Mouse (Mus musculus) liver, embryonic 12.5 days (tissue): Measurements from ENCODE around the gene Myod1. TPM values are rescaled to one million over a fixed set of nuclear protein-coding genes. Genes with fewer than 3 reads are reported as not detected.

Experiments used
- ATAC-seq: fragments of 200-750 bp; cut with Nextera tagmentation; 2 replicates; pipeline ENCODE4 v1.8.0; 2017; ENCODE audit warnings: moderate number of reproducible peaks, mild to moderate bottlenecking, moderate library complexity
- H3K27ac ChIP-seq: fragments of 300-500 bp; sonication (generic); 2 replicates; pipeline ENCODE4 v1.5.1; 2016; ENCODE audit warnings: mild to moderate bottlenecking
- H3K27me3 ChIP-seq: fragments of 300-500 bp; sonication (generic); replicated peaks from 2 replicates; pipeline ENCODE4 v1.6.1; 2016; ENCODE audit warnings: mild to moderate bottlenecking, moderate library complexity
- H3K36me3 ChIP-seq: fragments of 300-500 bp; sonication (generic); 2 replicates; pipeline ENCODE4 v1.6.1; 2016; ENCODE audit warnings: mild to moderate bottlenecking, moderate library complexity
- H3K4me1 ChIP-seq: fragments of 300-500 bp; sonication (generic); 2 replicates; pipeline ENCODE4 v1.6.1; 2016
- H3K4me2 ChIP-seq: fragments of 300-500 bp; sonication (generic); 2 replicates; pipeline ENCODE4 v1.6.1; 2016; ENCODE audit warnings: mild to moderate bottlenecking, moderate library complexity
- H3K4me3 ChIP-seq: fragments of 300-500 bp; sonication (generic); 2 replicates; pipeline ENCODE4 v1.5.1; 2016; ENCODE audit warnings: mild to moderate bottlenecking, moderate library complexity
- H3K9ac ChIP-seq: fragments of 300-500 bp; sonication (generic); 2 replicates; pipeline ENCODE4 v1.6.1; 2016; ENCODE audit warnings: mild to moderate bottlenecking, moderate library complexity
- H3K9me3 ChIP-seq: fragments of 300-500 bp; sonication (generic); replicated peaks from 2 replicates; pipeline ENCODE4 v1.6.1; 2016; ENCODE audit warnings: mild to moderate bottlenecking, moderate library complexity
- WGBS: fragments of 180-500 bp; shearing (Covaris S2); methylation state at CpG from one replicate; pipeline ENCODE4 v1.1.7; 2016; ENCODE audit not compliant: insufficient replicate concordance; 5-methylcytosine and 5-hydroxymethylcytosine counted together
- polyA plus RNA-seq: library from polyadenylated mRNA; unstranded; fragments of >200 nt; fragmentation: Nextera tagmentation; extraction: Ambion mirVana; gene quantifications from 2 replicates; pipeline ENCODE4 v1.2.1, GENCODE M21; 2016

Gene Myod1
- polyA plus RNA-seq: 0.36 and 1.4 TPM in 2 replicates

DNA sequence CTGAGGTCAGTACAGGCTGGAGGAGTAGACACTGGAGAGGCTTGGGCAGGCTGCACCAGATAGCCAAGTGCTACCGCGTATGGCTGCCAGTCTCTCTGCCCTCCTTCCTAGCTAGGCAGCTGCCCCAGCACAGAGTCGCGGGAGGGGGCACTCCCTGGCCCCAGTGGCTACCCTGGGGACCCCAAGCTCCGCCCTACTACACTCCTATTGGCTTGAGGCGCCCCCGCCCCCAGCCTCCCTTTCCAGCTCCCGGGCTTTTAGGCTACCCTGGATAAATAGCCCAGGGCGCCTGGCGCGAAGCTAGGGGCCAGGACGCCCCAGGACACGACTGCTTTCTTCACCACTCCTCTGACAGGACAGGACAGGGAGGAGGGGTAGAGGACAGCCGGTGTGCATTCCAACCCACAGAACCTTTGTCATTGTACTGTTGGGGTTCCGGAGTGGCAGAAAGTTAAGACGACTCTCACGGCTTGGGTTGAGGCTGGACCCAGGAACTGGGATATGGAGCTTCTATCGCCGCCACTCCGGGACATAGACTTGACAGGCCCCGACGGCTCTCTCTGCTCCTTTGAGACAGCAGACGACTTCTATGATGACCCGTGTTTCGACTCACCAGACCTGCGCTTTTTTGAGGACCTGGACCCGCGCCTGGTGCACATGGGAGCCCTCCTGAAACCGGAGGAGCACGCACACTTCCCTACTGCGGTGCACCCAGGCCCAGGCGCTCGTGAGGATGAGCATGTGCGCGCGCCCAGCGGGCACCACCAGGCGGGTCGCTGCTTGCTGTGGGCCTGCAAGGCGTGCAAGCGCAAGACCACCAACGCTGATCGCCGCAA is at the start of gene Myod1:
TSS of gene Myod1 (plus strand) at position 303 of the 836 bp plus-strand sequence.
- no peaks in the 10 kb centered on the region for H3K9me3 ChIP-seq
- no peaks in the 10 kb centered on the region for H3K36me3 ChIP-seq
- no peak within 1 kb of the TSS for H3K4me2 ChIP-seq
- 9% methylated on average over 43 of the region's 44 CpGs for WGBS
- H3K27me3 ChIP-seq: peaks cover 69% of the 10 kb centered on the region
- H3K4me1 ChIP-seq: no peaks in the 10 kb centered on the region
- H3K27ac ChIP-seq: no peak within 1 kb of the TSS
- ATAC-seq: no peak
- H3K4me3 ChIP-seq: no peak within 1 kb of the TSS
- H3K9ac ChIP-seq: no peak within 1 kb of the TSS

DNA sequence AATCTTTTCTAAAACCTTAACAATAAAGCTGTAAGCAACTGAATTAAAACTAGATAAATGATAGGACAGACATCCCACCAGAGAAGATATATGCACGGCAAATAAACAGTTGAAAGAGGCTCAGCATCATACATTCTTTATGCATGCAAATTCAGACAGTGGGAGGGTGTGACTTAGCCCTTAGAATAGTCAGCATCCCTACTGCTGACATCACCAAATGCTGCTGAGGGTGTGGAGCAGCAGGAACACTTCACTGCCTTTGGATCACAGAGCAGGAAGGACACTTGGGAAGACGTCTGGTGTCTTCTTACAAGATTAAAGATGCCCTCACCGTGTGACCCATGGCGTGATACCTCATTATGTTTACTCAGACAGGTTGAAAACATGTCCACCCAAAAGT is 48.4 kb upstream of the Myod1 start:
- ATAC-seq: no peak
- 54% methylated on average over 4 of the region's 4 CpGs for WGBS
- Histone ChIP-seq H3K9me3 (no peaks in the 10 kb centered on the region), H3K36me3 (no peaks in the 10 kb centered on the region), H3K4me2 (no peak overlapping the region), H3K27me3 (no peaks in the 10 kb centered on the region), H3K4me1 (no peaks in the 10 kb centered on the region), H3K4me3 (no peak overlapping the region), H3K9ac (no peak overlapping the region), H3K27ac (no peak overlapping the region)

DNA sequence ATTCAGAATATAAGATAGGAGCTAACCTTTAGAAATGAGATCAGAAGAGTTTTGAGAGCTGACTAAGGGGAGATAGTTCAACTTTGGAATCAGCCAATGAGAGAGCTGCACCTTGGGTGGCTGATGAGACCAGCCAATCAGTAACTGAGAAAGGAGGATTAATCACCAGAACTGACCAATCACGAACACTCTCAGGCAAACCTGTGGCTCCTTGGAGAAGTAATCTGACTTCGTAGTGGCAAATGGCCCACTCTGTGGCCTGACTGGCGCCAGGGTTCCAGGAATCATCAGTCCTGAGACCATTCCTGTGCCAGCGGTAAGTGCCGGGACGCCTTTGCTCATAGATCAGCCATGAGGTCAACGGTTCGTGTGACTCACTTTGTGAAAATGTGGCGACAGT is 38.9 kb upstream of the Myod1 start:
- no peaks in the 10 kb centered on the region for H3K4me1 ChIP-seq
- no peak for ATAC-seq
- no peak overlapping the region for H3K9ac ChIP-seq
- no peak overlapping the region for H3K4me3 ChIP-seq
- H3K9me3 ChIP-seq: no peaks in the 10 kb centered on the region
- no peaks in the 10 kb centered on the region for H3K27me3 ChIP-seq
- no peak overlapping the region for H3K4me2 ChIP-seq
- no peak overlapping the region for H3K27ac ChIP-seq
- H3K36me3 ChIP-seq: no peaks in the 10 kb centered on the region
- 79% methylated on average over 9 of the region's 9 CpGs for WGBS

DNA sequence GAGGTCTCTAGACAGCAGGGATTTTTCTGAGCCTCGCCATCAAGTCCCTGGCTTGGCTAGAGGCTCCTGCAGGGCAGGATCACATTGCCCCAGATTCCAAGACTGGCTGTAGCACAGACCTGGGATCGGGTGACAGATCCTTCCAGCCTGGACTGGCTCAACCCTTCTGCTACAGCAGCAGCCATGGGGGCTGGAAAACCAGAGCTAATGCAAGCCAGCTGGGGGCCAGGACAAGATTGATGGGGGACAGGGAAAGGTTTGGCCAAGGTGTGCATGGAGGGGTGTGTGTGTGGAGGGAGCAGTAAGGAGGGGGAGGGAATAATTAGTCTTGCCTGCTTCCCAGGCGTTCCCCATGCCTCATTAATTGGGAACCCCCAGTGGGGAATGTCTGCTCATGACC is 36.5 kb upstream of the Myod1 start:
- H3K9ac ChIP-seq: no peak overlapping the region
- no peak overlapping the region for H3K27ac ChIP-seq
- H3K4me2 ChIP-seq: no peak overlapping the region
- no peaks in the 10 kb centered on the region for H3K27me3 ChIP-seq
- no peak for ATAC-seq
- no peaks in the 10 kb centered on the region for H3K4me1 ChIP-seq
- no peaks in the 10 kb centered on the region for H3K36me3 ChIP-seq
- WGBS: 35% methylated on average over 3 of the region's 3 CpGs
- H3K4me3 ChIP-seq: no peak overlapping the region
- H3K9me3 ChIP-seq: no peaks in the 10 kb centered on the region

DNA sequence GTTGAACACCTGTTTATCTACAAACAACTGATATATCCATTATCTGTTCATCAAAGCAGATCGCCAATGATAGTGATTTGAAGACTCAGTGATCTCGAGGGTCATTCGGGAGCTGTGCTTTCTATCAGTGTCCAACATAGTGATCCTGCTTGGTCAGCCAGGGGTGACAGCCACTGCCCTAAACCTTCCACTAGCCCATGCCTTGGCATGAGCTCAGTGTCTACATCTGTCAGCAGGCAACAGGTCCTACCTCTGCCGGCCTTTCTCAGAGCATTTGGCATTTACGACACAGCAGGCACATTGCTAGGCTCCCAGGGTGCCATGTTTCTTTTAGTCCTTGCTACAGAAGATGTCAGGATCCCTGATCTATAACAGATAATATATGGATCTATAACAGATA is 36.0 kb upstream of the Myod1 start:
- 56% methylated on average over 5 of the region's 5 CpGs for WGBS

DNA sequence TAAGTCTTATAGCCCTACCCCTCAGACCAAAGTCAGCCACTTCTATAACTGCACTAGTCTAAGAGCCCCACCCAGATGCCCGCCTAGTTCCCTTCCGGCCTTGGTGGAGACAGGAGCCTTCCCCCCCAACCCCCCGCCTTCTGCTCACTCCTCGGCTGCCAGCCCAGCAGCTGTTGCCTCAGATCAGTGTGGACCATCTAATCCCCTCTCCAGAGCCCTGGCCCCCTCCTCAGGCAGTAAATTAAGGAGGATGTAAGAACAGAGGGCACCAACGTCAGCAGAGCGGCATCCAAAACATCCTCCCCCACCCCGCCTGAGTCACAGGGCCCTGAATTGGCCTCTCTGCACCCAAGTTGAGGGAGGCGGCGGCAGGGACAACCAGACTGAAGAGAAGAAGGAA is 34.8 kb upstream of the Myod1 start:
- no peaks in the 10 kb centered on the region; the same call in 1 of the 2 replicates for H3K27me3 ChIP-seq
- H3K4me2 ChIP-seq: no peak overlapping the region
- no peak overlapping the region for H3K9ac ChIP-seq
- no peak overlapping the region for H3K27ac ChIP-seq
- H3K36me3 ChIP-seq: no peaks in the 10 kb centered on the region
- WGBS: 70% methylated on average over 9 of the region's 9 CpGs
- H3K4me1 ChIP-seq: no peaks in the 10 kb centered on the region
- H3K9me3 ChIP-seq: no peaks in the 10 kb centered on the region
- no peak overlapping the region for H3K4me3 ChIP-seq
- ATAC-seq: no peak

More for the DNA sequence above, 36.0 kb upstream of the Myod1 start:
- ATAC-seq: no peak
- Histone ChIP-seq H3K36me3 (no peaks in the 10 kb centered on the region), H3K4me3 (no peak overlapping the region), H3K4me1 (no peaks in the 10 kb centered on the region), H3K9me3 (no peaks in the 10 kb centered on the region), H3K27ac (no peak overlapping the region), H3K9ac (no peak overlapping the region), H3K27me3 (no peaks in the 10 kb centered on the region), H3K4me2 (no peak overlapping the region)

DNA sequence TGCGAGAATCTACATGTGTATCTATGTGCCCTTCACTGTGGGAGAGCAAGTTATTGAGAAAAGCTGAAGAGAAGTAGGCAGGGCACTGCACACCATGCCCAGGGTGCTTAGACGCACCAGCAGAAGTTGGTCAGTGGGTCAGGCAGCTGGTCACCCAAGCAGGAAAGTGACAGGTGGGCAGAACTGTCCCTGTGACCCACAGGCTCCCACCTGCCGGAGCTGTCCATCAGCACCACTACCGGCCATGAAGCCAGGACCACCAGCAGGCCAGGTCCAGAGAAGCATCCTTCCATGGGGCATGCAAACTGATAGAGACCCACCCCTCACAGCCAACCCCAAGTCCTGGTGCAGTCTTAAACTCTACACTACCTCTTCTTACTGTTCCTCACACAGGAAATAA is 28.6 kb upstream of the Myod1 start:
- H3K4me1 ChIP-seq: no peaks in the 10 kb centered on the region
- H3K36me3 ChIP-seq: no peaks in the 10 kb centered on the region
- peaks cover 51% of the 10 kb centered on the region for H3K27me3 ChIP-seq
- no peak overlapping the region for H3K9ac ChIP-seq
- no peak overlapping the region for H3K4me3 ChIP-seq
- WGBS: 48% methylated on average over 4 of the region's 4 CpGs
- no peak overlapping the region for H3K4me2 ChIP-seq
- no peak for ATAC-seq
- H3K27ac ChIP-seq: no peak overlapping the region
- no peaks in the 10 kb centered on the region for H3K9me3 ChIP-seq

DNA sequence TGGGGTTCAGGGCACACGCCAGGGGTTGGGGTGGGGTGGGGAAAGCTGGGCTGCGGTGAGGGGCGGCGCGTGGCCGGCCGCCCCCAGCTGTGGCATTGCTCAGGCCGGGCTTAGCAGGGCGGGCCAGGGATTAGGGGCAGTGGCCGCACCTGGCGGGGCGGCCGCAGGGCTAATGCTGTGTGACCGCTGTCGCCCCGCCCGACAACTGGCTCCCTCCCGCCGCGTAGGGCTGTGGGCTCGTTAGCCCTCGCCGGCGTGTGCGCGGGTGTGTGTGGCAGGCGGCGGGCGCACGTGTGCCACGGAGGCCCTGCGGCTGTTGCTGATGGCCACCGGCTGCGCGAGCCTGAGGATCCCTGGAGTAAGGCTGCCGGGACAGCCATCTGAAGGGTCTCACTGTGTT is 27.5 kb upstream of the Myod1 start:
- Histone ChIP-seq H3K4me1 (no peaks in the 10 kb centered on the region), H3K9me3 (no peaks in the 10 kb centered on the region), H3K9ac (no peak overlapping the region), H3K27me3 (peaks cover 51% of the 10 kb centered on the region), H3K27ac (no peak overlapping the region), H3K4me3 (no peak overlapping the region), H3K36me3 (no peaks in the 10 kb centered on the region), H3K4me2 (no peak overlapping the region)
- no peak for ATAC-seq
- WGBS: 9% methylated on average over 30 of the region's 36 CpGs

DNA sequence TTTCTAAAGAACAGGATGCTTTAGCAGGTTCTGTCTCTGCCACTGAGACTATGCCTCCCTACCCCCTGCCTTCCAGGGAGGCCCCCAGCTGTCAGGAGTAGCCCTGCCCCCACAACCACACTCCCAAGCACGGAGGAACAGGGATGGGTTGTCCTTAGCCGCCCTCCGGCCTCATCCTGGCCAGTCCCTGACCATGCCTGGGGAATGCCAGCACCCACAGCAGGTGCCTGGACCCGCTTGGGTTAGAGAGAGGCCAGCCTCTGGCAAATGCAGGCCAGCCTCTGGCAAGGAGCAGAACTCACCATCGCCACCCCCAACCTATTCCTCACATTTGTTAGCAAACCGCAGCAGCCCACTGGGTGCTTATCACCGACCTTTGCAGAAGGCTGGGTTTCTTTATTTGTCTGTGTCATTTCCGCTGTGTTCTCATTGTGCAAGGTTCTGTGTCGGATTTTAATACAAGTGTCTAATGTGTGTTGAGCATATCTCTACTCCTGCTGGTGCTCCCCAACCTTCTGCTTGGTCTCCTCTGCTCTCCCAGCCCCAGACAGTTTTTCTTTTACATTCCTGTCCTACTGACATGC is 26.1 kb upstream of the Myod1 start:
- Histone ChIP-seq H3K27me3 (peaks cover 51% of the 10 kb centered on the region), H3K9ac (no peak overlapping the region), H3K4me3 (no peak overlapping the region), H3K36me3 (no peaks in the 10 kb centered on the region), H3K4me1 (no peaks in the 10 kb centered on the region), H3K4me2 (no peak overlapping the region), H3K27ac (no peak overlapping the region), H3K9me3 (no peaks in the 10 kb centered on the region)
- ATAC-seq: no peak
- WGBS: 40% methylated on average over 9 of the region's 9 CpGs

DNA sequence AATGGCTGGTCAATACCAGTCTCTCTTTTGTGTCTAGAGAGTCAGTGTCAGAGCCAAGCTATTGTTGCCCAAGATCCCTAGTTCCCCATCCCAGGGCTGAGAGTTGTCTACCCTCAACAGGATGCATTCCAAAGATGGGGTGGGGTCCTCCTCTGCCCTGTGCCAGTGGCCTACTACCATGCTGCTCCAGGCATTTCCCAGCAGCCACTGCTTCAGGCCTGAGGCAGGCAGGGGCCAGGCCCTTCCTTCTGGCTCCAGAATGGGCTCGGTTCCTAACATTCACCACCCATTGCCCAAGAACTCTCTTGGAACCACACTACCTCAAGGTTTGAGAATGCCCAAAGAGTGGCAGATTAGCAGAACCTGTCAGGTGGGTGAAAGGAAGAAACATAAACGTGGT is 23.5 kb upstream of the Myod1 start:
- peaks cover 41% of the 10 kb centered on the region for H3K27me3 ChIP-seq
- WGBS: 51% methylated on average over 2 of the region's 2 CpGs
- no peak for ATAC-seq

DNA sequence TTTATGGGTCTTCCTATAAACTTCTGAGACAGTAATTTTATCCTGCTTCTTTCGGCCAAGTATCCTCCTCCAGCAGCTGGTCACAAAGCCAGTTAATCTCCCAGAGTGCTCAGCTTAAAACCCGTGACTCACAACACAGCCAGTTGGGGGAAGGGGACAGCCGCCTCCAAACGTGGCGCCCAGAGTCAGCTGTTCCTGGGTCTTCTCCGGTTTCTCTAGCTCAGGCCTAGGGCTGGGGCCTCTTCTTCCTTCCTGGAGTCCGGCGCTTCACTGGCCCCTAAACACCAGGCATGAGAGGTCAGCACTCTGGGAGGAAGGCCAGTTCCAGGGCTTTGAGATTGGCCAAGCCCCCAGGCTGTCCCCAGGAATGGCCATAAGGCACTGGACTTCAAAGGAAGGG is 23.1 kb upstream of the Myod1 start:
- Histone ChIP-seq H3K9me3 (no peaks in the 10 kb centered on the region), H3K4me2 (no peak overlapping the region), H3K9ac (no peak overlapping the region), H3K27ac (no peak overlapping the region), H3K27me3 (peaks cover 36% of the 10 kb centered on the region), H3K4me1 (no peaks in the 10 kb centered on the region), H3K36me3 (no peaks in the 10 kb centered on the region), H3K4me3 (no peak overlapping the region)
- no peak for ATAC-seq
- 43% methylated on average over 8 of the region's 8 CpGs for WGBS

More for the DNA sequence above, 23.5 kb upstream of the Myod1 start:
- no peak overlapping the region for H3K27ac ChIP-seq
- H3K4me3 ChIP-seq: no peak overlapping the region
- H3K4me2 ChIP-seq: no peak overlapping the region
- no peaks in the 10 kb centered on the region for H3K9me3 ChIP-seq
- H3K4me1 ChIP-seq: no peaks in the 10 kb centered on the region
- H3K36me3 ChIP-seq: no peaks in the 10 kb centered on the region
- H3K9ac ChIP-seq: no peak overlapping the region

DNA sequence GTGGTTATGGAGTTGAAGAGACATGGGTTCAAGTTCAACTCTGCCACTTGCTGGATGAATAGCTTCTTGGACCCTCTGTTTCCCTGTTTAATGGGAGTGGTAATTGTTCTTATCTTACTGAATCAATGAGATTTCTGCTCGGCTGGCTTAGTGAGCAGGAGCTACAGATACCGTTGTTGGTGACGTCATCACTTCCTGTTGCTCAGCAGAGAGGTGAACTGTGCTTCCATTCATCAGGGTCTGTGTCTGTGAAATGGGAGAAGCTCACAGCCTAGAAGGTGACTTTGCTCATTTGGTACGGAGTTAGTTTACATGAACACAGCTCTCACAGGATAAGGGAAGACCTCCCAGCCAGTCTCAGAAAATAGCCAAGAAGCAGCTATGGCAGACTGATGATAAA is 22.4 kb upstream of the Myod1 start:
- Histone ChIP-seq H3K4me2 (no peak overlapping the region), H3K9me3 (no peaks in the 10 kb centered on the region), H3K36me3 (no peaks in the 10 kb centered on the region), H3K4me3 (no peak overlapping the region), H3K27ac (no peak overlapping the region), H3K4me1 (no peaks in the 10 kb centered on the region), H3K27me3 (peaks cover 30% of the 10 kb centered on the region), H3K9ac (no peak overlapping the region)
- whole genome bisulfite sequencing: 22% methylated on average over 4 of the region's 4 CpGs
- no peak for ATAC-seq
